Mouse (Mus musculus) adrenal gland (tissue): ENCODE results near the gene Gm3415.
"Not testable (repeated sequence)": the region's sequence is repeated elsewhere in the genome, so short reads cannot be mapped to it uniquely, and the experiment has no call there.

Experiments used
- intact Hi-C: fragments of 180-260 bp; cut with DNase I; formaldehyde crosslinking; loops from one replicate; pipeline ENCODE4 v1.15.1; 2025
- long read RNA-seq, 2 experiments: library from polyadenylated mRNA; unstranded; transcript quantifications; one replicate each; pipeline ENCODE4 v2.0.0; 2020; ENCODE audit warnings: borderline replicate concordance in 1 of 2; ENCODE audit not compliant: insufficient replicate concordance in 1 of 2

The Gm3415 gene
- long read RNA-seq, experiment 1 = 0 reads
- long read RNA-seq, experiment 2 = 0 reads

GRCm38 (mm10) chr5:146555836-146556235, at the start of gene Gm3415:
TSS of gene Gm3415 (plus strand) at chr5:146556136.
- intact Hi-C loops = not testable (repeated sequence)

- intact Hi-C loops = not testable (repeated sequence)
Observed at GRCm38 (mm10) chr5:146513823-146514222, 42.1 kb upstream of the Gm3415 start, which contains the start of gene Gm3402. TSS of gene Gm3402 (plus strand) at chr5:146514123.

- intact Hi-C loops = not testable (repeated sequence)
Observed at GRCm38 (mm10) chr5:146525501-146525900, 30.4 kb upstream of the Gm3415 start, which contains the start of gene Gm3404. TSS of gene Gm3404 (plus strand) at chr5:146525801.

GRCm38 (mm10) chr5:146537347-146537746, 18.6 kb upstream of the Gm3415 start, which contains the start of gene Gm3409:
TSS of gene Gm3409 (plus strand) at chr5:146537647.
- intact Hi-C loops = not testable (repeated sequence)

GRCm38 (mm10) chr5:146564259-146564658, 8.3 kb downstream of the Gm3415 start:
- intact Hi-C loops = no loop called here

- intact Hi-C loops = no loop called here
Observed at GRCm38 (mm10) chr5:146567054-146567453, 11.1 kb downstream of the Gm3415 start.

- intact Hi-C loops = not testable (repeated sequence)
Observed at GRCm38 (mm10) chr5:146570179-146570578, 14.2 kb downstream of the Gm3415 start.

- intact Hi-C loops = not testable (repeated sequence)
Observed at GRCm38 (mm10) chr5:146571830-146572734, 16.1 kb downstream of the Gm3415 start.

- intact Hi-C loops = not testable (repeated sequence)
Observed at GRCm38 (mm10) chr5:146572735-146573042, 16.8 kb downstream of the Gm3415 start.

- intact Hi-C loops = no loop called here
Observed at GRCm38 (mm10) chr5:146576668-146577067, 20.7 kb downstream of the Gm3415 start.

- intact Hi-C loops = no loop called here
Observed at GRCm38 (mm10) chr5:146584156-146584477, 28.2 kb downstream of the Gm3415 start.

GRCm38 (mm10) chr5:146584478-146585306, 28.8 kb downstream of the Gm3415 start, which contains the start of gene Gpr12:
TSS of gene Gpr12 (minus strand) at chr5:146585239.
- intact Hi-C loops = no loop called here

- intact Hi-C loops = no loop called here
Observed at GRCm38 (mm10) chr5:146585307-146585651, 29.3 kb downstream of the Gm3415 start.

GRCm38 (mm10) chr5:146586357-146587070, 30.6 kb downstream of the Gm3415 start:
- intact Hi-C loops = no loop called here

- intact Hi-C loops = no loop called here
Observed at GRCm38 (mm10) chr5:146590987-146591386, 35.1 kb downstream of the Gm3415 start.

- intact Hi-C loops = no loop called here
Observed at GRCm38 (mm10) chr5:146591636-146592035, 35.7 kb downstream of the Gm3415 start.

GRCm38 (mm10) chr5:146592580-146592979, 36.6 kb downstream of the Gm3415 start:
- intact Hi-C loops = no loop called here

- intact Hi-C loops = no loop called here
Observed at GRCm38 (mm10) chr5:146596612-146597502, 40.9 kb downstream of the Gm3415 start.

GRCm38 (mm10) chr5:146597503-146597874, 41.6 kb downstream of the Gm3415 start:
- intact Hi-C loops = no loop called here
